Mouse (Mus musculus) myocyte (in vitro differentiated cells): ENCODE results near the gene Syde2.

Experiments used
- CEBPB ChIP-seq: IDR thresholded peaks from 2 replicates; pipeline ENCODE4 v1.6.1; 2011; ENCODE audit warnings: mild to moderate bottlenecking, moderate library complexity; ENCODE audit not compliant: poor library complexity, insufficient read depth, severe bottlenecking
- POLR2A ChIP-seq: IDR thresholded peaks from one replicate; pipeline ENCODE4 v1.6.1; 2011; ENCODE audit warnings: low read depth, mild to moderate bottlenecking, control low read depth, moderate library complexity; ENCODE audit not compliant: insufficient read length
- USF1 ChIP-seq: IDR thresholded peaks from one replicate; pipeline ENCODE4 v1.6.1; 2011; ENCODE audit warnings: low read depth, mild to moderate bottlenecking, control low read depth, moderate library complexity

GRCm38 (mm10) chr3:146051277-146052007, 63.8 kb downstream of the Syde2 start:
- TF ChIP-seq CEBPB = no peak
- TF ChIP-seq USF1 = no peak
- TF ChIP-seq POLR2A = no peak
